Mouse (Mus musculus) c-Kit-positive CD71-negative TER-119-negative erythroid progenitor cells, embryonic 14.5 days (primary cell): ENCODE measurements around the gene Lrrc1.

Experiments used
- DNase-seq: peaks from one replicate; pipeline ENCODE4 v3.0.0-alpha.2; 2013; ENCODE audit warnings: low read depth

Lrrc1 gene

GRCm38 (mm10) chr9:77543351-77544321, 1.0 kb downstream of the Lrrc1 start:
- DNase-seq: no peak

- no peak for DNase-seq
These were observed 3.1 kb downstream of the Lrrc1 start for GRCm38 (mm10) chr9:77541556-77541955.

- DNase-seq: no peak
These were observed 5.4 kb downstream of the Lrrc1 start for GRCm38 (mm10) chr9:77539232-77539631.

- no peak for DNase-seq
These were observed 7.3 kb downstream of the Lrrc1 start for GRCm38 (mm10) chr9:77537357-77537756.

GRCm38 (mm10) chr9:77536832-77537231, 7.8 kb downstream of the Lrrc1 start:
- no peak for DNase-seq

- DNase-seq: no peak
These were observed 8.4 kb downstream of the Lrrc1 start for GRCm38 (mm10) chr9:77536286-77536685.

- DNase-seq: no peak
These were observed 9.5 kb downstream of the Lrrc1 start for GRCm38 (mm10) chr9:77535021-77535744.

GRCm38 (mm10) chr9:77528379-77529041, 16.2 kb downstream of the Lrrc1 start:
- DNase-seq: no peak

GRCm38 (mm10) chr9:77527170-77527569, 17.5 kb downstream of the Lrrc1 start:
- no peak for DNase-seq

GRCm38 (mm10) chr9:77526715-77527114, 18.0 kb downstream of the Lrrc1 start:
- no peak for DNase-seq

- DNase-seq: no peak
These were observed 18.9 kb downstream of the Lrrc1 start for GRCm38 (mm10) chr9:77525595-77526295.

GRCm38 (mm10) chr9:77523793-77524192, 20.9 kb downstream of the Lrrc1 start:
- no peak for DNase-seq

- no peak for DNase-seq
These were observed 22.2 kb downstream of the Lrrc1 start for GRCm38 (mm10) chr9:77522476-77522875.

GRCm38 (mm10) chr9:77519198-77519597, 25.5 kb downstream of the Lrrc1 start:
- DNase-seq: no peak

GRCm38 (mm10) chr9:77516782-77517364, 27.8 kb downstream of the Lrrc1 start:
- no peak for DNase-seq

- DNase-seq: no peak
These were observed 30.8 kb downstream of the Lrrc1 start for GRCm38 (mm10) chr9:77513892-77514291.

GRCm38 (mm10) chr9:77512220-77512619, 32.5 kb downstream of the Lrrc1 start:
- no peak for DNase-seq

GRCm38 (mm10) chr9:77510574-77510973, 34.1 kb downstream of the Lrrc1 start:
- DNase-seq: no peak

- DNase-seq: no peak
These were observed 36.8 kb downstream of the Lrrc1 start for GRCm38 (mm10) chr9:77507743-77508394.

GRCm38 (mm10) chr9:77502548-77503438, 41.9 kb downstream of the Lrrc1 start:
- DNase-seq: no peak
